Mouse (Mus musculus): ENCODE measurements around the gene Msantd3. TPM values are rescaled to one million over a fixed set of nuclear protein-coding genes. Genes with fewer than 3 reads are reported as not detected.

Msantd3 gene
- polyA plus RNA-seq, 1 experiment from 2014 or later = 62.0 TPM

- no peak overlapping the region for H3K27ac ChIP-seq
- H3K36me3 ChIP-seq (replicated peaks) = peaks cover 44% of the 10 kb centered on the region
- no peak overlapping the region for H3K4me2 ChIP-seq
- no peak overlapping the region for H3K4me3 ChIP-seq (replicated peaks)
- H3K9ac ChIP-seq = no peak overlapping the region
- H3K4me1 ChIP-seq = no peaks in the 10 kb centered on the region
- H3K27me3 ChIP-seq = no peaks in the 10 kb centered on the region
- no peak for ATAC-seq (ENCODE audit: low FRiP score)
- H3K9me3 ChIP-seq = no peaks in the 10 kb centered on the region
Observed at GRCm38 (mm10) chr4:48564962-48565361, 25.2 kb downstream of the Msantd3 start.

DNA sequence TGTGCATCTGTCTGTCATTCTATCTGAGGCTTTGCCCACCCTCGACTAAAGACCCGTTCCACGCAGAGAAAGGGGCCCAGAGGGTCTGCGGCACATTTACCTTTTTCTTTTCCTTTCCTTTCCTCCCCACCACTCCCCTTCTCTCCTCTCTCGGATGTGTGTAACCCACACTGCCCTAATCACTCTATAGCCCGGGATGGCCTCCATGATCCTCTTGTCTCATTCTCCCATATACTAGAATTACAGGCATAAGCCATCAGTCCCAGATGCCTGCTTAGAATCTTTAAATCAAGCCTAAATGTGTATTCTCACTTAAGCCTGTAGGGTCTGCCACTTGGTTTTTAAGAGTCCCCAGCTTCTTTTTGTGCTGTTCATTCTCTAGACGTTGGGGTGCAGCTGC lies 36.6 kb downstream of the Msantd3 start:
- 80% methylated on average over 7 of the region's 7 CpGs for WGBS

GRCm38 (mm10) chr4:48577831-48578230 lies 38.1 kb downstream of the Msantd3 start:
- WGBS = 90% methylated on average over 1 of the region's 1 CpGs
- ATAC-seq (ENCODE audit: low FRiP score) = no peak

More for the DNA sequence above, 36.6 kb downstream of the Msantd3 start:
- Histone ChIP-seq H3K27me3 (peaks cover 5% of the 10 kb centered on the region; the same call in 1 of the 2 replicates), H3K36me3 (replicated peaks) (no peaks in the 10 kb centered on the region), H3K4me1 (peaks cover 10% of the 10 kb centered on the region), H3K4me2 (no peak overlapping the region), H3K9ac (no peak overlapping the region), H3K9me3 (no peaks in the 10 kb centered on the region), H3K27ac (no peak overlapping the region), H3K4me3 (replicated peaks) (no peak overlapping the region)
- ATAC-seq (ENCODE audit: low FRiP score) = no peak

GRCm38 (mm10) chr4:48578399-48578798 lies 38.7 kb downstream of the Msantd3 start:
- H3K9me3 ChIP-seq = no peaks in the 10 kb centered on the region
- peaks cover 5% of the 10 kb centered on the region; the same call in 1 of the 2 replicates for H3K27me3 ChIP-seq
- no peak overlapping the region for H3K27ac ChIP-seq
- WGBS = 59% methylated on average over 4 of the region's 4 CpGs
- H3K4me2 ChIP-seq = no peak overlapping the region
- H3K36me3 ChIP-seq (replicated peaks) = no peaks in the 10 kb centered on the region
- H3K4me3 ChIP-seq (replicated peaks) = no peak overlapping the region
- H3K4me1 ChIP-seq = peaks cover 16% of the 10 kb centered on the region
- H3K9ac ChIP-seq = no peak overlapping the region
- no peak for ATAC-seq (ENCODE audit: low FRiP score)

More at GRCm38 (mm10) chr4:48577831-48578230, 38.1 kb downstream of the Msantd3 start:
- Histone ChIP-seq H3K4me2 (no peak overlapping the region), H3K9ac (no peak overlapping the region), H3K4me3 (replicated peaks) (no peak overlapping the region), H3K9me3 (no peaks in the 10 kb centered on the region), H3K36me3 (replicated peaks) (no peaks in the 10 kb centered on the region), H3K27me3 (peaks cover 5% of the 10 kb centered on the region; the same call in 1 of the 2 replicates), H3K4me1 (peaks cover 16% of the 10 kb centered on the region), H3K27ac (no peak overlapping the region)

- Histone ChIP-seq H3K27me3 (peaks cover 5% of the 10 kb centered on the region; the same call in 1 of the 2 replicates), H3K4me2 (no peak overlapping the region), H3K9ac (no peak overlapping the region), H3K36me3 (replicated peaks) (no peaks in the 10 kb centered on the region), H3K9me3 (no peaks in the 10 kb centered on the region), H3K27ac (no peak overlapping the region), H3K4me3 (replicated peaks) (no peak overlapping the region), H3K4me1 (peaks cover 23% of the 10 kb centered on the region)
- ATAC-seq (ENCODE audit: low FRiP score) = no peak
- 53% methylated on average over 6 of the region's 6 CpGs for WGBS
Observed at GRCm38 (mm10) chr4:48579475-48580110, 39.9 kb downstream of the Msantd3 start.

DNA sequence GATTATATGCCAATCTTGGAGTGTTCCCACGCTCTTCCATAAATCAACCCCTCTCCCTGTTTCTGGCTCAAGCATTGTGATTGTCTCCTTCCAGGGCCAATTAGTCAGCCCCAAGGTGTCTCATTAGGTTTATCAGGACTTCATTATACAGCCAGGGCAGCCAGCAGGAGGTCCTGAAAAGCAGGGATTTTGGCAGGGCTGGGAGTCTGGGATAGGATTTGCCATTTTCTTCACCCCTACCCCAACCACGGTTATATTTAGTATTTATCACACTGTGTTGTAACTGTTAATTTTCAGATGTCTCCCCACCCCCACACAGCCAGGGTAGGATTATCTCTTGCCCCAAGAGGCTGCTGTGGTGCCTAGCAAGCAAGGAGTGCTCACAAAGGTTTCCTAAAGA lies 41.5 kb downstream of the Msantd3 start:
- 0 out of 2 replicates have a peak overlapping the region, but pooled peaks have one; percentile 13 for H3K27ac ChIP-seq
- H3K9ac ChIP-seq = no peak overlapping the region
- ATAC-seq (ENCODE audit: low FRiP score) = no peak; the same call in 1 of the 2 replicates
- H3K4me3 ChIP-seq (replicated peaks) = no peak overlapping the region
- no peaks in the 10 kb centered on the region for H3K36me3 ChIP-seq (replicated peaks)
- peaks cover 24% of the 10 kb centered on the region for H3K4me1 ChIP-seq
- no peak overlapping the region for H3K4me2 ChIP-seq
- WGBS = 0% methylated on average over 2 of the region's 2 CpGs
- no peaks in the 10 kb centered on the region for H3K9me3 ChIP-seq
- H3K27me3 ChIP-seq = peaks cover 5% of the 10 kb centered on the region; the same call in 1 of the 2 replicates

GRCm38 (mm10) chr4:48581993-48582392 lies 42.3 kb downstream of the Msantd3 start:
- H3K9me3 ChIP-seq = no peaks in the 10 kb centered on the region
- H3K4me2 ChIP-seq = no peak overlapping the region; the same call in 1 of the 2 replicates
- H3K9ac ChIP-seq = no peak overlapping the region
- no peaks in the 10 kb centered on the region for H3K36me3 ChIP-seq (replicated peaks)
- no peak for ATAC-seq (ENCODE audit: low FRiP score)
- peaks cover 5% of the 10 kb centered on the region; the same call in 1 of the 2 replicates for H3K27me3 ChIP-seq
- WGBS = 26% methylated on average over 2 of the region's 3 CpGs
- H3K4me3 ChIP-seq (replicated peaks) = no peak overlapping the region
- H3K4me1 ChIP-seq = peaks cover 30% of the 10 kb centered on the region
- H3K27ac ChIP-seq = no peak overlapping the region

DNA sequence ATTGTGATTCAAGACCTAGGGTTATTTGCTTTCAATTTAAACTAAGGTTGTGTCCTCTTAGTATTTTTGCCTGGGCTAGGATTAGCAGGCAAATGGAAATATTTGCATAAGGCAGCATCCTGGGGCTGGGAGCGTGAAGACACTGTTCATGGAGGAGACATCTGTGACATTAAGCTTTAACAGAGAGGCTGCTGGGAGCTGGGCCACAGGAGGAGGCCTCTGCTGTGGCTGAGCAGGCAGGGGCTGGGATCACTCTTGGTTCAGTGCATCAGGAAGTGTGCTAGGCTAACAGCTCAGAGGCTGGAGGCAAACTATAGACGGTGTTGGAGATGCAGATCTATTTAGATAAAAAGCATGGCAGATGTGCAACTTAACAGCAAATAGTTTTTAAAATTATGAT lies 43.2 kb downstream of the Msantd3 start:
- no peak for ATAC-seq (ENCODE audit: low FRiP score)
- H3K36me3 ChIP-seq (replicated peaks) = 0 out of 2 replicates have a peak, but pooled peaks cover 2% of the 10 kb centered on the region
- H3K4me2 ChIP-seq = no peak overlapping the region
- no peak overlapping the region for H3K27ac ChIP-seq
- 59% methylated on average over 2 of the region's 2 CpGs for WGBS
- H3K9me3 ChIP-seq = no peaks in the 10 kb centered on the region
- no peak overlapping the region for H3K4me3 ChIP-seq (replicated peaks)
- no peak overlapping the region for H3K9ac ChIP-seq
- H3K27me3 ChIP-seq = no peaks in the 10 kb centered on the region; the same call in 1 of the 2 replicates
- peaks cover 33% of the 10 kb centered on the region for H3K4me1 ChIP-seq

DNA sequence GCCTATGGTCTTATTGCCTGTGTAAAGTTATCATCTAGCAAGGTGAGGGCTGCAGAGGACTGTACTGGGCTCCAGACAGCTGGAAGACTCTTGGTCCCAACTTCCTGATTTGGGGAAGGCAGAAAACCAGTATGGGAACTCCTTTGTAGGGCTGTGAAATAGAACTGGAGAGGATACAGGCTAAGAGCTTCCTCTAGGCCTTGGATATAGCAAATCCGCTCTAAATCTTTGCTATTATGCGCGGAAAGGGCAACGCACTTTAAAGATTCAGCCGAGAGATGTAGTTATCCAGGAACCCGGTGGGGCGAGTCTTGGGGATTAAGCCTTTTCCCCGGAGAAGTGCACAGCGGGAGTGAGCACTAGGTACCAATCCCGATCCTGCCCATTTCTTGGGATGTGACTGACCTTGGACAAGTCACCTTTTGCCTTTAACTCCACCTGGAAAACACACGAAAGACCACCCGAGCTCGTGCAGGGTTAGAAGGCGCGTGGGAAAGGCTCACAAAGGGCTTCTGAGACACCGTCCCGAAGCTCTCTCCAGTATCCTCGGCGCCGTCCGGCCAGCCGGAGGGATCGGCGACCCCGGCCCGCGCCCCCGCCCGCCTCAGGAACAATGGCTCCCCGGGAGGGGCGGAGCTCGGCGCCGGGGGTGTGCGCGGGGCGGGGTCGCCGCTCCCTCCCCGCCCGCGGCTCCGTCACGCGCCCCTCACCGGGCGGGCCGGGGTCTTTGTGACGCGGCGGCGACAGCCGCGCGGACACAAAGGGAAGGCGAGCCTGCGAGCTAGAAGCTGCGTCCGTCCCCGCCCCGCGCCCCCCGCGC lies 44.9 kb downstream of the Msantd3 start, which contains the start of gene Tmeff1:
TSS of gene Tmeff1 (plus strand) at position 754 of the 820 bp plus-strand sequence.
- 0 out of 2 replicates have a peak, but pooled peaks cover 2% of the 10 kb centered on the region for H3K36me3 ChIP-seq (replicated peaks)
- 1% methylated on average over 54 of the region's 64 CpGs for WGBS
- no peaks in the 10 kb centered on the region for H3K27me3 ChIP-seq
- H3K4me2 ChIP-seq = peak within 1 kb of the TSS; percentile 88
- H3K4me3 ChIP-seq (replicated peaks) = peak within 1 kb of the TSS; percentile 96
- peak within 1 kb of the TSS; percentile 99 for H3K27ac ChIP-seq
- H3K9me3 ChIP-seq = no peaks in the 10 kb centered on the region
- peaks cover 39% of the 10 kb centered on the region for H3K4me1 ChIP-seq
- ATAC-seq (ENCODE audit: low FRiP score) = peak; percentile 85
- H3K9ac ChIP-seq = peak within 1 kb of the TSS; percentile 99

- H3K4me3 ChIP-seq (replicated peaks) = peak overlapping the region; percentile 96
- H3K4me2 ChIP-seq = peak overlapping the region; percentile 88
- H3K9ac ChIP-seq = peak overlapping the region; percentile 99
- peak overlapping the region; percentile 99 for H3K27ac ChIP-seq
- H3K36me3 ChIP-seq (replicated peaks) = 0 out of 2 replicates have a peak, but pooled peaks cover 2% of the 10 kb centered on the region
- ATAC-seq (ENCODE audit: low FRiP score) = peak; percentile 75
- no peaks in the 10 kb centered on the region for H3K9me3 ChIP-seq
- peaks cover 42% of the 10 kb centered on the region for H3K4me1 ChIP-seq
- H3K27me3 ChIP-seq = no peaks in the 10 kb centered on the region
- WGBS = under 1% methylated on average over 87 of the region's 92 CpGs
Observed at GRCm38 (mm10) chr4:48585241-48586098, 45.7 kb downstream of the Msantd3 start.

DNA sequence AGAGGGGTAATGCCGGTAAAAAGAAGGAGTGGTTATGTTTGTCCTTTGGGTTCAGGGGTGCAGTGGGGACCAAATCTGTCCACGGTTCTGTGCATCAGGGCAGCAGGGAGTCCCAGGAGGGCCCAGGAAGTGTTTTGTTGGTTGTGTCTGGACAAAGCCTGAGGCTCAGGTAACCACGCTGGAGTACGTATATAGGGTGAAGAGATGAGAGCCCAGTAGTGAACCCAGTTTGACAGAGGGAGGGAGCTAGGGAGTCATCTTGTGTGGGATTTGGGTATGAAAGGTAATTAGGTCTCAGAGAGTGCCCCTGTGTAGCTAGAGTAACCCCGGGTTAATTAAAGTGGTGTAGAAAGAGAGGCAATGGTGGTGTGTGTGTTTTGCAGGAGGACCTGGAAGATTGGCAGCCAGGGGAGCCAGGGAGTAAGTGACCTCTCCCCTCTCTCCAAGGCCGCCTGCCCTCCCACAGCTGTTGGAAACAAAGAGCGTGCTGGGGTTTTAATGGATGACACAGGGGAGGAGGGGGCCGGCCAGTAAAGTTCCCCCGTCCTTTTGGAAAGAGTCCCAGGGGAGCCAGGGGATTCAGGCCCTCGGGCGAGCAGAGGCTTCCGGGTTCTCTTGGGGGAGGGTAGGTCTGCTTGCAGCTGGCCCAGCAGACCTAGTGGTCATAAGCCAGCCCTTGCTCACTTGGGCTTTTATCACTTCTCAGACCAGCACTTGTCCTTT lies 46.5 kb downstream of the Msantd3 start:
- Histone ChIP-seq H3K27me3 (no peaks in the 10 kb centered on the region), H3K4me3 (replicated peaks) (peak overlapping the region; percentile 96), H3K36me3 (replicated peaks) (0 out of 2 replicates have a peak, but pooled peaks cover 2% of the 10 kb centered on the region), H3K9me3 (no peaks in the 10 kb centered on the region), H3K9ac (peak overlapping the region; percentile 99), H3K27ac (peak overlapping the region; percentile 99), H3K4me2 (peak overlapping the region; percentile 88), H3K4me1 (peaks cover 40% of the 10 kb centered on the region)
- WGBS = 0% methylated on average over 12 of the region's 12 CpGs
- peak; percentile 37 for ATAC-seq (ENCODE audit: low FRiP score)

Data from forebrain, embryonic 12.5 days (tissue).